Mouse (Mus musculus) ES-Bruce4 (cell line): ENCODE measurements around the gene Tigit. TPM values are rescaled to one million over a fixed set of nuclear protein-coding genes. Genes with fewer than 3 reads are reported as not detected.

Source experiments
- H3K27ac ChIP-seq: 2 replicates; pipeline ENCODE4 v1.5.1; 2012; ENCODE audit warnings: low read length, inconsistent platforms; ENCODE audit not compliant: insufficient read depth
- H3K27me3 ChIP-seq: 2 replicates; pipeline ENCODE4 v1.6.1; 2012; ENCODE audit warnings: mild to moderate bottlenecking, low read length, inconsistent platforms; ENCODE audit not compliant: control insufficient read depth, poor library complexity, insufficient read depth, severe bottlenecking
- H3K36me3 ChIP-seq: 2 replicates; pipeline ENCODE4 v1.6.1; 2012; ENCODE audit warnings: inconsistent platforms, mild to moderate bottlenecking, low read length, moderate library complexity; ENCODE audit not compliant: control insufficient read depth, poor library complexity, insufficient read depth, severe bottlenecking
- H3K4me1 ChIP-seq: one replicate; pipeline ENCODE4 v1.8.1; 2011; ENCODE audit warnings: low read length; ENCODE audit not compliant: control insufficient read depth, insufficient read depth
- H3K4me3 ChIP-seq: 2 replicates; pipeline ENCODE4 v1.5.1; 2011; ENCODE audit warnings: low read depth, mild to moderate bottlenecking, low read length
- H3K9ac ChIP-seq: 2 replicates; pipeline ENCODE4 v1.6.1; 2012; ENCODE audit warnings: low read depth, mild to moderate bottlenecking, inconsistent platforms; ENCODE audit not compliant: poor library complexity, severe bottlenecking
- H3K9me3 ChIP-seq: replicated peaks from 2 replicates; pipeline ENCODE4 v1.6.1; 2012; ENCODE audit warnings: mild to moderate bottlenecking, low read length, inconsistent platforms; ENCODE audit not compliant: control insufficient read depth, poor library complexity, insufficient read depth, severe bottlenecking
- CTCF ChIP-seq: IDR thresholded peaks from one replicate; pipeline ENCODE4 v1.8.1; 2011; ENCODE audit warnings: low read depth, low read length
- EP300 ChIP-seq: IDR thresholded peaks from 2 replicates; pipeline ENCODE4 v1.6.1; 2011; ENCODE audit warnings: low read depth, low read length; ENCODE audit not compliant: insufficient read depth
- POLR2A ChIP-seq: IDR thresholded peaks from one replicate; pipeline ENCODE4 v1.8.1; 2011; ENCODE audit warnings: low read length; ENCODE audit not compliant: insufficient read depth
- polyA plus RNA-seq: library from polyadenylated mRNA; stranded (reverse); fragments of >200 nt; gene quantifications from 2 replicates; pipeline ENCODE4 v1.2.4, GENCODE M21; 2011; ENCODE audit warnings: low read depth; ENCODE audit not compliant: missing spikeins, insufficient read depth, insufficient read length

Gene Tigit
- polyA plus RNA-seq, 1 experiment: not detected

DNA sequence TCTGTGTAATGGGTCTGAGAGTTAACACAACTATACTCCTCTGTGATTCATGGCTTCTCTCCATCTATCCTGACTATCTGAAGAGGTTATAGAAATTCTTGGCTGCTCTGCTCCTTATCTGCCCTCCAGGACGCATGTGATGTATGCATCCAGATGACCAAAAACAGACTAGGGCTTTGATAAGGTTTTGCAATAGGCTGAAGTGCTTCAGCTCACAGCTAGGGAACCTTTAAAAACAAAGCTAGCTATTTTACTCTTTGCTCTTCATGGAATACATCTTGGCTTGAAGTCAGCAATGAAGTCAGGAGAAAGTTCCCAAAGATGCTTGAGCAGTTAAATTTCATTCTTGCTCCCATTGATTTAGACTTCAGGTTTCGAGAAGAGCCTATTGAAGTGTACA, 32.2 kb downstream of the Tigit start:
- Histone ChIP-seq H3K27me3 (no peaks in the 10 kb centered on the region; the same call in 1 of the 2 replicates), H3K9ac (no peak overlapping the region), H3K36me3 (no peaks in the 10 kb centered on the region), H3K4me1 (no peaks in the 10 kb centered on the region), H3K27ac (no peak overlapping the region), H3K9me3 (no peaks in the 10 kb centered on the region), H3K4me3 (no peak overlapping the region)
- no peak for TF ChIP-seq CTCF

DNA sequence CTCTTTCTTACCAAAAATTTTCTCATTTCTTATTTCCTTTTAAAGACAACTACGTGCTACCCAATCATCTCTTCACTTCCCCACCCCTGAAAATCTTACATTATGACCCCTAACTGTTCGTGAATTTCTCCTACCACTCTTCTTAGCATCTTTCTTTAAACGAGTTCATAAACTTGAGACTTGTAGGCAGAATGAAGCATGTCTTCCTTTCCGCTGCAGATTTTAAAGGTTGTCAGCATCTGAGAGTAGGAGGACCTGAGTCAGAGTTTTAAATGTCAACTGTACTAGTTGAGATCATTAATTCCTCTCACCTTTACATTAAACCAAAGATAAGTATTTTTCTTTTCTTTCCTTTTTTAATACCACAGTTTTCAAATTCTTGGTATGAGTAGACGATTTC, 35.3 kb downstream of the Tigit start:
- H3K4me3 ChIP-seq: no peak overlapping the region
- H3K27ac ChIP-seq: no peak overlapping the region
- TF ChIP-seq EP300: no peak
- no peak for TF ChIP-seq POLR2A
- no peak for TF ChIP-seq CTCF
- no peak overlapping the region for H3K9ac ChIP-seq
- no peaks in the 10 kb centered on the region for H3K9me3 ChIP-seq
- no peaks in the 10 kb centered on the region; the same call in 1 of the 2 replicates for H3K27me3 ChIP-seq
- H3K36me3 ChIP-seq: no peaks in the 10 kb centered on the region
- H3K4me1 ChIP-seq: no peaks in the 10 kb centered on the region

DNA sequence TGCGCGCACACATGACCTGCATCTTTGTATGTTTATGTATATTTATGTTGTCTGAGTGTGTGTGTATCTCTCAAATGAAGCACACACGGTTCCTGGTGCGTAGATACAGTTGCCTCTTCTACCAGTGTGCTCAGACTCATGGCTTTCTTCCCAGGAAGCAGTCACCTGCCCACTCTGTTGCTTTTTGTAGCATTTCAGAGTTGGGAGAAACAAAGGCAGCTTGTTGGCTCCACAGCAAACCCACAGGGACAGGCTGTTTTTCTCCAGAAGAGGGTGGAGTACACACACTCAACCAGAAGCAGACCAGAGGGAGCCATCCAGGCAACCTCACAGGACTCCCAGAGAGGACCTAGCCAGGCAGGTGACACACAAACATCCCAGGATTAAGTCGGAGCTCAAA, 38.0 kb downstream of the Tigit start:
- Histone ChIP-seq H3K36me3 (no peaks in the 10 kb centered on the region), H3K9ac (no peak overlapping the region), H3K27ac (no peak overlapping the region), H3K27me3 (no peaks in the 10 kb centered on the region), H3K4me1 (peaks cover 2% of the 10 kb centered on the region), H3K9me3 (no peaks in the 10 kb centered on the region), H3K4me3 (no peak overlapping the region)
- no peak for TF ChIP-seq CTCF
- no peak for TF ChIP-seq EP300
- TF ChIP-seq POLR2A: no peak

DNA sequence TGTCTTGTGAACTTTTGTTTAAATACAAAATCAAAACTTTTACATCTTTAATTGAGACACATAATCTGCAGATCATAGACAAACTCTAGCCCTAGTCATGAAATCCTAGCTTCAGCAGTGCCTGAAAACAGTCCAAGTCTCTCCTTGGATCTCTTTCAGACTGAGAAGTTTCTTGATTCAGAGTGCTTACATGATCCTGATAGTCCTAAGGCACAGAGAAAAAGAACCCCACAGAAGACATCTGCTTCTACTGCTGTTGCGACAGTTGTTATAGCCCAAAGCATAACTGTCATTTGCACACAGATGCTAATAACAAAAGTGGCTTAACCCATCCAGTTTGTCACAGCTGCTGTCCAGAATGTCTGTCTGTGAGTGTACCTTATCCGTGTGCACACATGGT, 38.7 kb downstream of the Tigit start:
- Histone ChIP-seq H3K27ac (no peak overlapping the region), H3K4me3 (no peak overlapping the region), H3K9me3 (no peaks in the 10 kb centered on the region), H3K36me3 (no peaks in the 10 kb centered on the region), H3K27me3 (no peaks in the 10 kb centered on the region), H3K4me1 (peaks cover 2% of the 10 kb centered on the region), H3K9ac (no peak overlapping the region)
- no peak for TF ChIP-seq POLR2A
- no peak for TF ChIP-seq CTCF
- no peak for TF ChIP-seq EP300

DNA sequence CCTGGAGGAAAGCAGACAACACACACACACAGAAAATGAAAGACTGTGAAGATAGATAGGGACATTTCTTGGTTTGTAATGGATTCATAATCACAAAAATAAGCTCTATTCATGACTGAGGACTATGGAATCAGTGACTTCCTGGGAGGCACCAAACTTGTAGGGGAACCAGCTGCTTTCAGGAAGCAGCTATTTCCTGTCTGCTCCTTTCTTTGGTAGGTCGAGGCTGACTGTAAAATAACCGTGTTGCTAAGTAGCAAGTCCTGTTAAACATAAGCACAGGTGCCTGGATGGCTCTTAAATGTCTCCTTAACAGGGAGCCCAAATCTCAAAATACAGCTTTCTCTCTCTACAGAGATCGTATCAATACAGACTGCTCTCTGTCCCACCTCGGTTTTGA, 39.1 kb downstream of the Tigit start:
- Histone ChIP-seq H3K9me3 (no peaks in the 10 kb centered on the region), H3K4me3 (no peak overlapping the region), H3K27me3 (no peaks in the 10 kb centered on the region), H3K9ac (no peak overlapping the region), H3K27ac (no peak overlapping the region), H3K4me1 (peaks cover 2% of the 10 kb centered on the region), H3K36me3 (no peaks in the 10 kb centered on the region)
- TF ChIP-seq EP300: no peak
- TF ChIP-seq CTCF: no peak
- TF ChIP-seq POLR2A: no peak

DNA sequence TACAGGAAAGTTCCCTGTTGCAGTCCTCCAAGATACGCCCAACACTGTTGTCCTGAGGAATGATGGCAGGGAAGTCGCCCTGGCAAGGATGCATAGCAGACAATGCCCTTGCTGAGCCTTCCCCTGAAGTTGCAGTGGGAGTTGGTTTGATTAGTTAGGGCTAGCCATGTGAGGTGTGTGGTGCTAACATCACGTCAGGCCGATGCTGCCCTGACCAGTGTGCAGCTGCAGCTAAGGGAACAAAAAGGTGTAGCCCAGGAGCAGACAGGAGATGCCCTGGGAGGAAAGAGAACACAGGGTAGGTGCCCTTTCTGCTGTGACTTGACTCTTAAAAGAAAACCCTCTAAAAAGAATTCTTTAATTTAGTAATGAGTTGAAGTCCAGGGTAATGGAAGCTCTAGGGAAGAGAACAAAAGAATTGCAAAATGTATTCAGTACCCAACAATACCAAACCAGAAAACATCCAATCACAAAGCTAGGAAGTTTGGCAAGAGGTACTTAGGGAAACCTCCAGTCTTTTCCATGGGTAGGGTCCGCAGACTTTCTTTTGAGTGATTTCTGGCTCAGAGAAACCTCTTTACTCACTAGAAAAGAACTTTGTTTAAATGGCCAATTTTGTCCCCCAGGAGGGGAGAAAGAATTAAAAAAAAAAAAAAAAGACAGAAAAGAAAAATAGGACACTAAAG, 40.5 kb downstream of the Tigit start:
- Histone ChIP-seq H3K4me1 (peaks cover 2% of the 10 kb centered on the region), H3K27me3 (no peaks in the 10 kb centered on the region), H3K36me3 (no peaks in the 10 kb centered on the region), H3K9ac (no peak overlapping the region), H3K27ac (no peak overlapping the region), H3K9me3 (no peaks in the 10 kb centered on the region), H3K4me3 (no peak overlapping the region)
- TF ChIP-seq POLR2A (no peak), EP300 (no peak), CTCF (no peak)
